Mouse (Mus musculus) thymus, postnatal 25 days (tissue): ENCODE data around the gene Hmbs.
A peak's percentile ranks its signal among the peaks of the same experiment; 100 is the strongest.
"Not testable (repeated sequence)": the region's sequence is repeated elsewhere in the genome, so short reads cannot be mapped to it uniquely, and the experiment has no call there.

Source experiments
- DNase-seq: peaks from one replicate; pipeline ENCODE4 v3.0.0; 2022

The Hmbs gene

DNA sequence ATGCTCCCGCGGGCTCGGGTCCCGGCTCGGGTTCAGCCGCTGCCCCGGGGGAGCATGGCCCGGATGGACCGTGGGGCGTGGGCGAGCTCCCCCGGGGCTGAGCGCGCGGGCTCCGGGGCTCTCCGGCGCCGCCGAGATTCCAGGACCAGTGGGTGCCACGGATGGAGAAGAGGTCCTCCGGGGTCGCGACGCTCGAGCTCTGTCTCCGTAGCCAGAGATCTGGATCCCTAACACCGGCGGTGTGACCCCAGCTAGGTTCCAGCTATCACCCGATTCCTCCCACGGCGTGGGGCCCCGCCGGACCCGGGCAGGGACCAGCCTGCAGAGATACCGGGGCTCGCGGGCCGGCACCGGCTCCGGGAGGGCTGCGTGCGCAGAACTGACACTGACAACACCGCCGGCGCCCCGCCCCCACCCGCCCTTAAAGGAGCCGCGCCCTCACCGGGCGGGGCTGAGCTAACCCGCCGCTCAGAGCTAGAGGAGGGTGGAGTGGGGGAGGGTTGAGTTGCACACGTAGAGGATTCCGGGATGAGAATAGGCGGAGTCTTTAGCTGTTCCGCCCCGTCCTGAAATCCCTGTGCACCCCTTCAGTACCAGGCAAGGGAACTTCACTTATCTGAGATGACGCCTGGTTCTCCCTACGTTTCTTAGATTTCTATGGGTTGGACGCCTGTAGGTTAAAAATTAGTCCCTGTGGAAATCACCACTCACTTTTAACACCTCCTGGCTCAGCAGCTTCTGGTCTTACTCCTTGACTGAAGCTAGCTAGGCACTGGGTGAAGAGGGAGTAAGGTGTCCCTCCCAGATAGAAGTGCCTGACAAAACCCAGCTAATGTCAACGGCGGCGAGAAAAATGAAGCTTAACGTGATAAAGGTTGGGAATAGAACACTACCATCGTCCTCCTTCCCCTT lies 23.9 kb downstream of the Hmbs start, which contains the start of gene C2cd2l:
C2cd2l (minus strand) TSS at position 399 of the 912 bp plus-strand sequence.
- peak; percentile 84 for DNase-seq

DNA sequence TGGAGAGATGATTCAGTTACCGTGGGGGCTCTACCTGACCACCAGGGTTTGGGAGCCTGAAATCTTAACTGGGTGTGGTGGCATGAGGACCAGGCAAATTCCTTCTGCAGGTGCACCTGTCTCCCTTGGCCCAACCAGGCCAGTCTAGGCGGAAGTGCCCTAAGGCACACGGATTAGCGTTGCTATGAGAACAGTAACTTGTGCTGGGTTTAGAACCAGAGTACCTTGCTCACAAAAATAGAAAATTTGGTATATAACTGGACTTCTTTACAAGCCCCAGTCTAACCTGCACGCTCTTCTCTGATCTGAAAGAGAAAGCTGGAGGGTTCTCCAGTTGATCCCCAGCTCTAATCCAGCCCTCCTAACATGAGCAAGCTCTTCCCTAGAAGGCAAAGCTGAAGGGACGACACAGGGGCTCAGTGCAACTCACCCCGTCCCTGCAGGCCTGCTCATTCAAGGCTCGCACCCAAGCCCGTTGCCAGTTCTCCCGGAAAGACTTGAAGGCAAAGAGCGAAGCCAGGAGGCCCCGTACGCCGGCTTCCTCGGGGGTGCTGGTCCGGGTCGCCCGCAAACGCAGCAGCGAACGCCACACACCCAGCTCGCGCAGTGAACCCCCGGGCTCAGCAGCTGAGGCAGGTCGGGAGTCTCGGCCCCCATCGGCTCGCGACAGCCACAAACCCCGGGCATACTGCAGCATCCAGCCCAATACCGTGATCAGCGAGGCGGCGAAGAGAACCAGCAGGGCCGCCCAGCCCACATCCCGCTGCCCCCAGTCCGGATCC lies 24.7 kb downstream of the Hmbs start:
- DNase-seq, result peak; percentile 58

DNA sequence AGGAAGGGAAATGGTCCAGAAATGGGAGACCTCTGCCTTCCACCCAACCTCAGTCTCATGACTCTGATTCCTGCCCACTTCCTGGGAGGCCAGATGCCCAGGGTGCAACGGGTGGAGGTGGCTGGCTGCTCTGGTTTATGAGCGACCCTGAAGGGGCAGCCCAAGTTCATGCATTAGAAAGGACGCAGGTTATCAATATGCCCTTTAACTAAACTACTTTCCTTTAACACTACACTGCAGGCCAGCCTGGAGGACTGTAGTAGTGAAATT lies 25.3 kb downstream of the Hmbs start:
- DNase-seq, result no peak

DNA sequence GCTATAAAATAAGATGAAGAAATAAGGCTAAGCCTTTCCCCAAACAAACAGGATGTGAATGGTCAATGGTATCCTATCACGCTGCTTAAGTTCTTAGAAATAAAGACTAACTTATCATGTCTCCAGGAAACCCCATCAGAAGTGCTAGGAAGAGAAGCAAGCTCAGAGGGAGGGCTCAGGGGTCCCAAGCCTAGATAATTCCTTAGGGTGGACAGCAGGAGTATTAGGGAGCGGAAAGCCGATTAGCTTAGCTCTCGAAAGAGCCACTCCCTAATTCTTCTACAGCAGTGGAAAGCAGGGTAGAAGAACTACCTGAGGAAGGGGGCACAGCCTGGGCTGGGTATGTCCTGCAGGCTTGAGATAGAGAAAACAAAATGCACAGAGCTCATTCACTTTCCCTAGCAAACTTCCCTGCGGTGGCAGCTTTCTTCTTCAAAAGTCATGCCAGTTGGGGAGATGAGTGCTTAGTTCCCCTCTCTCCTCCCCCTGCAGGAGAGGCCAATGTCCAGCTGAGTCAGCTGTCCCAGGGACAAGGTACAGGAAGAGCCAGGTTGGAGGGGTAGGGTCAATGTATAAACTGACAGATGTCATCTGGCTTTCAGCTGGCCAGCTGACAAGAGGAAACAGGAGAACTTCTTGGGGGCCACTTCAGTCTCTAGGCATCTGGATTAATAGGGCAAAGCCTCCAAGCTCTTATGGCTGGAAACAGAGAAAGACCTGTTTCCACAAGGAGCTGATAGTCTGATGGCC lies 25.8 kb downstream of the Hmbs start:
- no peak for DNase-seq

DNA sequence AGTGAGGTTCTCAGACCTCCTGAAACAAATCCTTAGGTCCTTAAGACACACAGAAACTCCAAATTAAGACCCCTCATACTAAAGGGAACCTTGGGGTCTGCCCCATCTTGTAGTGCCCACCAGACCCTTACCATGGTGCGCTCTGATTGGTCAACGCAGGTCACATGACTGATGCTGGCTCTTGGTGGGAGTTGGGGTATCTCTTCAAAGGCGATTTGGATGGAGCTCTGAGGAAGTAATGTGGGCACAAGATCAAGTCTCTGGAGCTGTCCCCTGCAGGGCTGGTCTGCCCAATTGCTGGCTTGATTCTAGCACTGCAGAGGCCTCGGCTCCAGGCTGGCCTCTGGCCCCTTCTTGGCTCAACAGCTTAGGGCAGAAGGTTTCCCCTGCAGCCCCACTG lies 26.6 kb downstream of the Hmbs start:
- DNase-seq, result no peak

DNA sequence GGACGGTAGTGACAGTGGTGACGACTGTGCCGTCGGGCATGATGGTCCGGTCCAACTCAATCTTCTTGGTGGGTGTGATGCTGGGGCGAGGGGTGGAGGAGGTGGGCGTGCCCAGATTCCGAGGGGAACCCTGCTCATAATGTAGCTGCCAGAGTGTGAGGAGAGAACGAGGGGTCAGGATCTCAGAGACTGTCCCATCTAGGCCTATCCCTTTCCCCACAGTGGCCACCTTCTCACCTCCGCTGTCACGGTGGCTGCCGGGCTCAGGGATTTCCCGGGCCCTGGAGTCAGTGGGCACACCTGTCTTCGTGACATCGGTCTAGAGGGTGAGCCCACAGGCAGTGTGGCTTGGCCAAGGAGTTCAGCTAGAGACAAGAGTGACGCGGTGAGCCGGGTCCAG lies 29.1 kb downstream of the Hmbs start:
- no peak for DNase-seq

DNA sequence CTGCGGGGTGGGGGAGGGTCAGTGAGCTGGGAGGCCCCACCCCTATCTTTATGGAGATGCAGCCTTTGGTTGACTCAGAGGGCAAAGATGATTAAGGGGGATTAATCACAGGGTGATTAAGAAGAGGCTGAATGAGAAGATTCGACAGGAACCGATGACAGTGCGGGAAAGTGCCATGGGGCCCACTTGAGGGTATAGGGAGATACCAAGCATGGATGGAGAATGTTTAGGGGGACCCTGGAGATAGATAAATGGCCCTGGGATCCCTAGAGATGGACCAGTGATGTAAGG lies 29.8 kb downstream of the Hmbs start:
- DNase-seq, result no peak

DNA sequence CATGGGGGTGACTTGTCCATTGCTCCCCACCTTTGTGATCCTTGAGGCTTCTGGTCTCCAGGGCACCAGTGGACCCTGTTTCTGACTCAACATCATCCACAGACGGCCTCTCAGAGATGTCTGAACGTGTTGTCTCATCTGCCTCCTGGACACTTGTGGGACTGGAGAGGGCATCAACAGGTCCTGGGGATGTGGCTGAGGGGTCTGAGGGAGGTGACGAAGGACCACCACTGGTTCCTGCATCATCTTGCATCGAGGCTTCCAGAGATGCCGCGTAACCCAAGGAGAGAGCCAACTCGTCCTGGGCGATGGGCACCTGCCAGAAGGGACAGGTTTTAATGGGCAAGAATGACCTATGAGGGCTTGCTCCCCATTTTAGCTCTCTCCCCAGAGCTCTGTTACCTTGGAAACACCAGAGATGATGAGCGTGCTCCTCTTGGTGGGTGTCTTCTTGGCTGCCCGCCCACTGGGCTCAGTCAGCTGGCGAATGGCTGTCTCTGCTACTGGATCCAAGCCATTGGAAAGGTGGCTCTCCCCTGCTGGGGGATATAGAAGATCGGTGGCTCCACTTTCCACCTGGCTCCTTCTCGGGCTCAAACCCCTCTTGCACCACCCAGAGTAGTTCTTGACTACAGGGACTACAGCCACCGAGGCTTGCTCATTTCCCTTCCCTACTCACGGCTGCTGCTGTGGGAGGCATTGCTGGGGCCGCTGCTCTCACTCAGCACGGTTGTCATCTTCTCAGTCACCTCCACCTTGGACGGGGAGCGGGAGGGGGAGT lies 30.4 kb downstream of the Hmbs start:
- DNase-seq, result no peak

DNA sequence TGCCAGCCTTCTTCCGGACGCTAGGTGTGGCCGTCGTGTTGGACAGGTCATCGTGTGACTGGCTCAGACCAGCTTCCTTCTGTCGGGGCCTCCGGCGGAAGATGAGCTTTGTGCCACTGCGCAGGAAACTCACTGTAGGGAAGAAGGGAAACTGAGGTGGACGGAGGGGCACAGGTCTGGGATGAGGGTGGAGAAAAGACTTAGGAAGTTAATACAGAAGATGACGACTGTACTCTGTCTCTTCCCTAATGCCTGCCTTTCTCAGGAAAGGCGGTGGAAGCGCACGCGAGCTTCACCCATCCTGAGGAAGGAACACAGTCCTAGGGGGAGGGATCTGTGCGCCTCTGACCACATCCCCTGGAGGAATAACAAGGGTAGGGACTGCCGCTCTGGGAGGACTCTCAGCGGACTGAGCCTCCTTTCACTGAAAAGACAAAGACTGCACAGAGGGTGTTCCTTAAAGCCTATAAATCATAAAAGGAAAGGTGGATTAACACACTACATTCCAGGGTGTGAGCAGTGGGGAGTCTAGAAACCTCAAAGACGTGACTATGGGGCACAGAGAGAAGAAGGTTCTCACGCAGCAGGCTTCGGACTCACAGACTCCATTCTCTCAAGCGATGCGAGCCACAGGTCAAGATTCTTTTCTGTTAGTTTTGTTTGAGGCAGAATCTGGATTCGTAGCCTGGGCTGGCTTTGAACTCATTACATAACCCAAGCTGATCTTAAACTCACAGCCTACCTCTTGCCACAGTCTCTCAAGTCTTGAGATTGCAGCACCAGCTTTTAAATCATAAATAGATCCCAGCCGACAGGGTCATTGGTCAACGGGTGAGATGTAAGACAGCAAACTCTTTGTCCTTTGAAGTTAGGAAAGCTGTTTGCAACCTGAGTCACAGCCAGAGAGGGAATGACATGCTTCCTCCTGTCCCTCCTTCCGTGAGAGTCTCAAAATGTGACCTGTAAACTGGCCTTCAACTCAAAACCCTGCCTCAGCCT lies 32.6 kb downstream of the Hmbs start:
- DNase-seq, result no peak

DNA sequence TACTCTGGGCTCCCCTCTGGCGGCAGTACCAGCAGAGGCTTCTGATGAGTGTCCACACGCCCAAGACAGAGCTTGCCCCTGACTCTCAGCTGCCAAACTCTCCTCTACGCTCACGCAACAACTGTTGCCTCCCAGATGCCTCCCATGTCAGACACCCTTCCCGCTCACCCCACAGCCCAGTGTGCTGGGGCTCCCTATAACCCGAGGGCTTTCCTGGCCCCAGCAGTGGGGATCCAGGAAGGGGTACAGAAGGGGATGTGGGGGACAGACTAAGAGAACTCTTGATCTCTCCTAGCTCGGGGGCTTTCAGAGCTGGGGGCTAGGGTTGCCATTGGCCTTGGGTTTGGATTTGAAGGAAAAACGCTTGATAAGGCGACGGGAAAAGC lies 33.3 kb downstream of the Hmbs start:
- no peak for DNase-seq

DNA sequence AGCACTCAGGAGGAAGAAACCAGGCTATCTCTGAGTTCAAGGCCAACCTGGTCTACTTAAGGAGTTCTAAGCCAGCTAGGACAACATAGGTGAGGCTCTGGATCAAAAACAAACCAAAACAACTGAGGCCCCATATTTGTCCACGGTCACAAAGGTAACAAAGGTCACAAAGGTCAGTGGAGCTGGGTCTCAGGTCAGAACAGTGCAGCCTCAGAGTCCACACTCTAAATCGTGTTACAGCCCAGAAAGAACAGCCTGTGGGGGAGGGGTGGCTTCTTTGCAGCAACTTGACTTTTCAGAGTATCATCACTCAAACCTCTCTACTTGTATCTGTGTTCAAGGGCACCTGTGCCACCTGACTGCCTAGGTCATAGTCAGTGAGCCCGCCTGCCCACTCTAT lies 34.3 kb downstream of the Hmbs start:
- DNase-seq, result no peak

DNA sequence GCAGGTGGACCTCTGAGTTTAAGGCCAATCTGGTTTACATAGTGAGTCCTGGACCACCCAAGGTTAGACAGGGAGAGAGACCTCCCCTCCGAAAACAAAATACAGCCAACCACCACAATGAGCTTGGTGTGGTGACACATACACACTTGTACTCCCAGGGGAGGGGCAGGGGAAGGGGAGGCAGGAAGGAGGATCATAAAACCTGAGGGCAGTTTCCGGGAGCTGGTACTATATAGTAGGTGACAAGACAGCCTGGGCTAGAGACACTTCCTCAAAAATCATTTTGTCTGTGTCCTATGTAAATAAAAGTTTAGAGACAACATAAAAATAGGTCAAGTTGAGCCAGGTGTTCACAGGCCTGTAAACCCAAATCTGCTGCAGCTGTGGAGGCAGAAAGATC lies 36.8 kb downstream of the Hmbs start:
- DNase-seq, result peak; percentile 47

DNA sequence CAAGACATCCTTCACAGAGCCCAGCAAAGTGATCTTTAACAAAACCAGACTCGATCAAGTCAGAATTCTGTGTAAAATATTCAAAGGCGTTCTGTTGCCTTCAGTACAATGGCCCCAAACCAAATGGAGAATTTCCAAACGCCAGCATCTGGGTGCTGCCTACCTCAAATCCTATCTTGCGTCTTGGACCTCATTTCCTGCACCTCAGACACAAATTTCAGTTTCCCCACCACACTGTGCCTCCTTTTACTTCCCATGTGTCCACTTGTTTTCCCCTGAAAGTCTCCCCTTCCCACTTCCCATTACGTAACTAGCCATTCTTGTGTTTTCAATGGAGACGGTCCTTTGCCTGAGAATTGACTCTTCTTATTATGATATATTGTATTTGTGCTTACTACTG lies 37.5 kb downstream of the Hmbs start:
- no peak for DNase-seq

DNA sequence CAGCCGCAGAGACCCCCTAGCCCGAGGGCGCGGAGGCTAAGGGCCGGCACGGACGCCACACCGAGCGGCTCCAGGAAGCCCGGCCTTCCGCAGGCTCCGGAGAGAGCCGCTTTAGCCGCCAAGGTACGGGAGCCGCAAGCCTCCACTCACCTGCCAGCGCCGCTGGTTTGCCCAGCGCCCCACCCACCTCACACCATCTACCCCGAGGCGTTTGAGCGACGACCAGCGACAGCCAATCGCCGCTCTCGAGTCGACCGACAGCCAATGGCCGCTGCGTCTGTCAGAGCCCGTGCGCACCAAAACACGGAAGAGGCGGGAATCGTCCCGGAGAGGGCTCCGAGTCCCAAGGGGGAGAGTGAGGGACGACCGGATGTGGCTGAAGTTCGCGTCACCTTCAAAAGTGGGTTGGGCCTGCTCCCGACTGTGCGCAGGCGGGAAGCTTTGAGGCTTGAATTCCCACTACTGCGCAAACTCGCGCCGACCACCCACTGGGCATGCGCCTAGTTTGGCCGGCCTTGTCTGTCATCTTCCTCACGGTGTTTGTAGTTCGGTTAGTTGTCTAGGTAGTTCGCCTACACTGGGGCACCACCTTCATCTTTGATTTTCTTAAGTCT lies 38.5 kb downstream of the Hmbs start, which contains the start of gene Hinfp:
Hinfp (minus strand) TSS at position 206 of the 614 bp plus-strand sequence.
- DNase-seq, result peak; percentile 96

DNA sequence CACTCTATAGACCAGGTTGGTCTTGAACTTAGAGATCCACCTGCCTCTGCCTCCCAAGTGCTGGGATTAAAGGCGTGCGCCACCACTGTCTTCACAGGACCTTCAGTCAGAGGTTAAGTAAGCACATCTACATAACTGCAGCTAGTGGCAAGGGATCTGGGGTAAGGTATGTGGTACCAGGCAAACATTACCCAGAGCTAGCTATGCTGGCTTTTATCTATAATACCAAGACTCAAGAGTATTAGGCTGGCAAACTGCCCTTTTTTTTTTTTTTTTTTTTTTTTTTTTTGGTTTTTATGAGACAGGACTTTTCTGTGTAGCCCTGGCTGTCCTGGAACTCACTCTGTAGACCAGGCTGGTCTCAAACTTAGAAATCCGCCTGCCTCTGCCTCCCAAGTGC lies 44.0 kb downstream of the Hmbs start:
- DNase-seq, result not testable (repeated sequence)

DNA sequence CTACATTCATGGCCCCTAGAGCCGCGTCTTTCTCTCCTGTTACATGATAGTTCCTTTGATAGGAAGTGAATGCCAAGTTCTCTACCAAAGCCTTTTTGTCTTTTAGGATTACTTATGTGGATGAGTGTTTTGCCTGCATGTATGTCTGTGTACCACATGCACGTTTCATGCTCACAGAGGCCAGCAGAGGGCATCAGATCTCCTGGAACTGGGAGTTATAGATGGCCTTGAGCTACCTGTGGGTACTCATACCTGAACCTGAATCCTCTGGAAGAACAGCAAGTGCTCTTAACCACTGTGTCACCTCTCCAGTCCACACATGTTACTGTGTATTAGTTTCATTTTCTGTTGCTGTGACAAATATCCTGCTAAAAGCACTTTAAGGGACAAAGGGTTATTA lies 51.5 kb downstream of the Hmbs start:
- peak; percentile 72 for DNase-seq

DNA sequence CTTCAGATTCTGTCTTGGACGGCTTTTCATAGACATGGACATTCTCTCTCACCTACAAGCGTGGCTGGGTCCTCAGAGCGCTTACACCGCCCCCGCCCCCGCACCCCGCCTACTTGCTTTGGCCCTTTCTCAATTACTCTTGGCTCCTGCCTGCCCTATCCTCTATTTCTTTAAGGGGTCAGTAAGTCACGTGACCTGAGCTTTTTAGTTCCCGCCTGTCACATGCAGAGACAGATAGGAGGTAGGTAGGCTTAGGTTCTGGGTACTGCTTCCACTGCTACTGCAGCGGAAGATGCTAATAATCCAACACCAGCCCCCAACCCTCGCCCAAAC lies 55.1 kb downstream of the Hmbs start:
- no peak for DNase-seq

DNA sequence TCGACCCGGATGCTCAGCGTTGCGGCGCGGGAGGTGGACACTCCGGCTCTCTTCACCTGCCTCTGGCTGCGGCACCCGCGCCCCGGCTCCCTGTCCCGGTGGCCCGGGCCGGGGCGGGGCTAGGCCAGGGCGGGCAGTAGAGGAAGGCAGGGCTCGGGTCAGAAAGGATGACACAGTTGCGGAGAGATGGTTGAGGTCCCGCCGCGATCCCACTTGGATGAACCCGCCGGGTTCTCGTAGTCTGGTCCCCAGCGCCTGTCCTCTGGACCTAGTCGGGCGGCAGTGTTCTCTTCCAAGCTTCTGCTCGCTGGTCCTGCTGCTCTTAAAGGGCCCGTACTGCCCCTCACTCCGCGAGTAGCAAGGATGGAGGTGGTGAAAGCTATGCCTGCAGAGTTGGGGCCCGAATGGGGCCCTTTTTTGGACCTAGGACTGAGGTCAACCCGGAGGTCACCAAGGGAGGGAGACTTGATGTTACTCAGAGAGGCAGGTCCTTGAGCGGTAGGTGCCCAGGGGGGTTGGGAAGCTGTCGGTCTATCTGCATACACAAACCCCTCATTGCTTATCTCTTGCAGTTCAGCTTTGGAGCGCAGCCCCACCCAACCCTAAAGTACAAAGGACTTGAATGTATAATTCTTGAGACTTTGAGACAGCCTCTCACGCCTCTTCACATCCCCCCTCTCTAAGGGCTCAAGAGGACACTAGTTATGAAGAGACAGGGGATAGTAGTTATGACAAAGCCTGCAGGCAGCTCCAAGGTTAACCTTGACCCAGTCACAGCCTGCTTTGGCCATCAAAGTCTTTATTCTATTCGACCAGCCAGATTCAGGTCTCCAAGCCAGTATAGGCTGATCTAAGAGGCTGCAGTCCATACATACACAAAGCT lies 55.7 kb downstream of the Hmbs start, which contains the start of gene Abcg4:
Abcg4 (minus strand) TSS at position 540 of the 883 bp plus-strand sequence.
- DNase-seq, result no peak

DNA sequence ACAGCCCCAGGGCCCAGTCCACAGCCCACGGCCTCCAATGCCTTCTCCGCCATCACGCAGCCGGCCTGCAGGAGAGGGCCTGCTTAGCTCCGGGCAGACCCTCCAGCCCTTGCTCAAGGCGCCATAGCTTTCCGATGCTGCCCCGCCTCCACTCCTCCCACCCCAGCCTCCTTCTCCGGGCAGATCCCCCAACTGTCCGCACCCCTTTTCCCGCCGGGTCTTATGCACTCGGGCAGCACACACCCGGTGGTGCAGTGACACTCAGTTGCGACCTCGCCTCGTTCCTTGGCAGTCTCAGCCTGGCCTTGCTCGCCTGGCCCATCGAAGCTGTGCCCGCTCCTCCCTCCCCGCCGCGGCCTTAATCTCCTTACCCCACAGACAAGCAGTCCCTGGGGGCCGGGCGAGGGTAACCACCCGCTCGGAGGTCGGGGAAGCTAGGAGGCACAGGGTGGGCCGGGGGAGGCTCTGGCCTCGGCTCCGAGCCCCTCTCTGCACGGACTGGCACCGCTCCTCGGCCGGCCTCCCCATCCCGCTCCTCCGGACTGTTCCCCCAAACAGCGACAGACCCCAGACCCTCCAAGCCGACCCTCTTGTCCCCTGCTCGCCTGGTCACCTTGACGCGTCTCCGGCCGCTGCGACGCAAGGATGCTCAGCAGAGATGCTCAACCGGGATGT lies 56.5 kb downstream of the Hmbs start:
- DNase-seq, result no peak

DNA sequence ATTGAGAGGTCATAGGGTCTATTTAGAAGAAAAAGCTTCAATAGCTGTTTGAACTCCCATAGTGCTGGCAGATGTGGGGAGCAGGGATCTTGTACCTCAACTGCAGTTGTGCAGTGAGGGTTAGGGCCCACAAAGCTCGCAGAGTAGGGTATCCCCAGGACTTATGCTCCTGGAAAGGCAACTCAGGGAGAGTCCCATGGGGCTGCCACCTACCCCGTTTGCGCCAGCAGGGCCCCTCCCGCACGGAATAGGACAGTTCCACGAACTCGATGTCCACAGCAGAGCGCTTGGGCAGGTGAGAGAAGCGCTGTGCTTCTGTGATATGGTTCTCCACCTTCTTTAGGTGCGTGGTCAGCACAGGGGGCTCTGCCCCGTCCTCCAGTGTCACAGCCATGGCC lies 57.0 kb downstream of the Hmbs start:
- DNase-seq, result no peak
